Mouse (Mus musculus) E14TG2a.4 (cell line): ENCODE results near the gene Lmx1b.

Experiments used
- H3K27me3 ChIP-seq: 2 replicates; pipeline ENCODE4 v1.6.1; 2014; ENCODE audit warnings: low read length, control low read depth; ENCODE audit not compliant: insufficient read depth
- H3K36me3 ChIP-seq: 2 replicates; pipeline ENCODE4 v1.6.1; 2014; ENCODE audit warnings: low read length, control low read depth; ENCODE audit not compliant: insufficient read depth
- H3K4me1 ChIP-seq: replicated peaks from 2 replicates; pipeline ENCODE4 v1.6.1; 2014; ENCODE audit warnings: low read depth, low read length, control low read depth
- H3K4me3 ChIP-seq: replicated peaks from 2 replicates; pipeline ENCODE4 v1.5.1; 2014; ENCODE audit warnings: mild to moderate bottlenecking, low read length
- H3K9me3 ChIP-seq: 2 replicates; pipeline ENCODE4 v1.6.1; 2014; ENCODE audit warnings: low read length, control low read depth
- CTCF ChIP-seq: conservative IDR thresholded peaks from 2 replicates; pipeline ENCODE4 v1.5.1; 2014; ENCODE audit warnings: low read length
- NANOG ChIP-seq: IDR thresholded peaks from 2 replicates; pipeline ENCODE4 v1.6.1; 2014; ENCODE audit warnings: borderline replicate concordance, low read length, mixed read lengths
- POU5F1 ChIP-seq: IDR thresholded peaks from 2 replicates; pipeline ENCODE4 v1.6.1; 2014; ENCODE audit warnings: low read length, borderline replicate concordance

Lmx1b gene

DNA sequence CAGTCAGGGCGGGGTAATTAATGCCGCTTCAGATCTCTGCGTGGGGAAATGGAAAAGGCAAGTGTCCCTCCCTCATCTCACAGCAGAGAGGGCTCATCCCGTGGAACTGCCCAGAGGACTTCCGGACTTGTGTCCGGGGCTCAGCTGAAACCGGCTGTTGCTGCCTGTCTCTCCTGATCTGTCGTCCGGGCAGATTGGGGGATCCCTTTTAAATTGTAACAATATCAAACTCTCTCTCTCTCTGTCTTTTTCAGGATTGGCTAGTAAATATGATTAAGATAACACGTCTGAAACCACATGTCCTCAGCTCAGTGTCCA lies 13.3 kb downstream of the Lmx1b start:
- H3K36me3 ChIP-seq, result no peaks in the 10 kb centered on the region
- no peak overlapping the region for H3K4me3 ChIP-seq
- peaks cover 99% of the 10 kb centered on the region for H3K27me3 ChIP-seq
- TF ChIP-seq CTCF, result no peak
- no peak for TF ChIP-seq POU5F1
- no peak for TF ChIP-seq NANOG
- H3K4me1 ChIP-seq, result peaks cover 45% of the 10 kb centered on the region
- H3K9me3 ChIP-seq, result no peaks in the 10 kb centered on the region

- Histone ChIP-seq H3K9me3 (no peaks in the 10 kb centered on the region), H3K4me1 (peaks cover 40% of the 10 kb centered on the region)
Measured at GRCm38 (mm10) chr2:33626262-33627057, 13.9 kb downstream of the Lmx1b start.

DNA sequence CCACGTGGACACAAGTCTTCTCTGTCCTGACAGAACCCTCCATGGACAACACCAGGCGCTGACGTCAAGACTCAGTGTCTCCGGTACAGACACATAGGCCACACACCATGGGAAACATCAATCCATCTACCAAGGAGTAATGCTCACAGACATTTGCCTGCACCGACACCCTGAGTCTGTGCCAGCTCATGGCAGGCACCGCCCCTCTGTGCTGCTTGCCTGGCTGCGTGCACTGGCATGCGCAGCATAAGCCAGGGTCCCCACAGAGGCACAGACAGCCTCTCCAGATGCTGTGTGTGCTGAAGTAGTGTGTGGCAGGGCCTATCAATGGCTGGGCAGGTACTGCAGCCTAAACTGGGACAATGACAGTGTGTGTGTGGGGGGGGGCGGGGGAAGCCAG lies 22.6 kb downstream of the Lmx1b start:
- peaks cover 95% of the 10 kb centered on the region for H3K27me3 ChIP-seq
- peaks cover 36% of the 10 kb centered on the region for H3K4me1 ChIP-seq
- H3K36me3 ChIP-seq, result no peaks in the 10 kb centered on the region
- TF ChIP-seq POU5F1, result no peak
- TF ChIP-seq CTCF, result no peak
- no peak for TF ChIP-seq NANOG
- H3K9me3 ChIP-seq, result peaks cover 2% of the 10 kb centered on the region; the same call in 1 of the 2 replicates
- H3K4me3 ChIP-seq, result no peak overlapping the region

More at GRCm38 (mm10) chr2:33626262-33627057, 13.9 kb downstream of the Lmx1b start:
- no peak for TF ChIP-seq CTCF
- TF ChIP-seq POU5F1, result no peak
- TF ChIP-seq NANOG, result no peak
- Histone ChIP-seq H3K27me3 (peaks cover 99% of the 10 kb centered on the region), H3K36me3 (no peaks in the 10 kb centered on the region), H3K4me3 (no peak overlapping the region)

DNA sequence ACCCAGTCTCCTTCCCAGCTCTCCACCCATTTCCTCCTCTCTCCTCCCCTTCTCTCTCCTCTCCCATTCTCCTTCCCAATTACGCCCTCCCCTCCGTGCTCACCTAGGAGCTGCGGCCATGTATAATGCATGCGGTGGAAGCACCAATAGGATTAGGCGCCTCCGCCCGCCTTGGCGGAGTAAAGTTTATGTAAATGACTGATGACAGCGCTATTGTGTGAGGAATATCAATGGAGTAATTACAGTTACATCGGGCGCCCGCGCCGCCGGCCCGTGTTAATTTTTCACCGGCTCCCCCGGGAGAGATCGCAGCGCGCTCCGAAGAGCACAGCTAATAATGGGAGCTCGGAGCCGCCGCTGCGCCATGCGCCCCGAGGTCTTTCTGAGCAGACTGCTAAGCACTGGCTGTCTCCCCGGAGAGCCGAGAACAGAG lies 23.9 kb downstream of the Lmx1b start:
- H3K4me1 ChIP-seq, result peaks cover 36% of the 10 kb centered on the region
- H3K36me3 ChIP-seq, result no peaks in the 10 kb centered on the region
- no peak for TF ChIP-seq NANOG
- H3K27me3 ChIP-seq, result peaks cover 96% of the 10 kb centered on the region
- H3K9me3 ChIP-seq, result peaks cover 2% of the 10 kb centered on the region; the same call in 1 of the 2 replicates
- peak overlapping the region; percentile 75 for H3K4me3 ChIP-seq

DNA sequence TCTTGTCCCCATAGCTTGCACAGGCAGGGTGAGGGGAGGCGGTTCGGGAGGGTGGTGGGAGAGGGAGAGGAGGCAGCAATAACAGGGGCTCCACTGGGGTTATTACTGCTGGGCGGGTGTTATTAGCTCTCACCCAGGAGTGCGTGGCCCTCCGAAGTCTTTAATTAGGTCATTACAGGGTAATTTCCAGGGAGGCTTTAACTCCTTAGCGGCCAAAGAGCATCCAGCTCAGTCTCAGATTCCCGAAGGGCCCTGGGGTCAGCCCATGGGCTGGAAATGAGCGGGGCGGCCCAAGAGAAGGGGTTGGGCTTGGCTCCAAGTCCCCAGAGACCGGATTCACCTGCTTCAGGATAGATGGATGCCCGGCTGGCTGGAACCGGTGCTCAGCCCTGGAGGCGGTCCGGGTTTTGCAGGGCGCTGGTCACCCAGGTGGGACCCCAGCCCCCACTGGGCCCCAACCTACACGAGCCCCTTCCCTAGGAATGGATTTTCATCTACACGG lies 24.4 kb downstream of the Lmx1b start:
- H3K36me3 ChIP-seq, result no peaks in the 10 kb centered on the region
- TF ChIP-seq NANOG (no peak), CTCF (no peak), POU5F1 (no peak)
- H3K9me3 ChIP-seq, result peaks cover 2% of the 10 kb centered on the region; the same call in 1 of the 2 replicates
- H3K27me3 ChIP-seq, result peaks cover 100% of the 10 kb centered on the region
- H3K4me3 ChIP-seq, result peak overlapping the region; percentile 75
- H3K4me1 ChIP-seq, result peaks cover 37% of the 10 kb centered on the region

- TF ChIP-seq CTCF (no peak), POU5F1 (no peak), NANOG (no peak)
- no peaks in the 10 kb centered on the region for H3K36me3 ChIP-seq
- no peaks in the 10 kb centered on the region for H3K9me3 ChIP-seq
- peaks cover 23% of the 10 kb centered on the region for H3K4me1 ChIP-seq
- peaks cover 98% of the 10 kb centered on the region for H3K27me3 ChIP-seq
- H3K4me3 ChIP-seq, result no peak overlapping the region
Measured at GRCm38 (mm10) chr2:33605487-33606256, 34.6 kb downstream of the Lmx1b start.

- TF ChIP-seq POU5F1, result no peak
- TF ChIP-seq NANOG, result no peak
- TF ChIP-seq CTCF, result no peak
- Histone ChIP-seq H3K4me3 (no peak overlapping the region), H3K27me3 (peaks cover 96% of the 10 kb centered on the region), H3K36me3 (no peaks in the 10 kb centered on the region), H3K9me3 (no peaks in the 10 kb centered on the region), H3K4me1 (peaks cover 25% of the 10 kb centered on the region)
Measured at GRCm38 (mm10) chr2:33604846-33605486, 35.3 kb downstream of the Lmx1b start.

DNA sequence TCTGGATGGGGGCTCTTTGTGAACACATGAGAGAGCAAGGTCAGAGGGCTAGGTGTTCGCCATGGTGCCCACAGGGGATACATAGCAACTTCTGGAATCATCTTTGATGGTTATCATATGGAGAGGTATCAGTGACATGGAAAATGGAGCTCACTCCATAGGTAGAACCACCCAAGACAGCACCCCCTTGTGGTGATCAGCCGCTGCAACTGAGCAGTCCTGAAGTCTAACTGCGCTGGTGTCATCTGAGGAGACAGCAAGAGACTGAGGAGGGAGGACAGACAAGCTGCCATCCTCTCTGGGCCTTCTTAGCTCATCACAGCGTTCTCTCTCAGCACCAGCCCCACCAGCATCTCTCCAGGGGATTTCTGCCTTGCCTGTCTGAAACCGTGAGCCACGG lies 39.8 kb downstream of the Lmx1b start:
- H3K4me3 ChIP-seq, result no peak overlapping the region
- TF ChIP-seq CTCF, result peak; percentile 80
- TF ChIP-seq NANOG, result no peak
- H3K9me3 ChIP-seq, result no peaks in the 10 kb centered on the region
- peaks cover 92% of the 10 kb centered on the region for H3K27me3 ChIP-seq
- H3K36me3 ChIP-seq, result no peaks in the 10 kb centered on the region
- H3K4me1 ChIP-seq, result peaks cover 28% of the 10 kb centered on the region
